Mouse (Mus musculus): ENCODE data around the gene Bcar3. TPM values are rescaled to one million over a fixed set of nuclear protein-coding genes. Genes with fewer than 3 reads are reported as not detected.
"Not testable (repeated sequence)": the region's sequence is repeated elsewhere in the genome, so short reads cannot be mapped to it uniquely, and the experiment has no call there.

Bcar3 gene
- polyA plus RNA-seq, 1 experiment from 2014 or later, result 14.0 TPM

GRCm38 (mm10) chr3:122274241-122275024 lies 19.5 kb upstream of the Bcar3 start, which contains the start of gene Dnttip2:
Gene Dnttip2, plus strand, starts transcription at chr3:122274388.
- ATAC-seq (ENCODE audit: insufficient read depth) (peak; percentile 98), DNase-seq (peak; percentile 99)
- Histone ChIP-seq H3K9me3 (ENCODE audit: low read depth, low read length) (no peaks in the 10 kb centered on the region), H3K27me3 (ENCODE audit: insufficient read depth, low read length) (no peaks in the 10 kb centered on the region), H3K36me3 (ENCODE audit: insufficient read depth) (peaks cover 45% of the 10 kb centered on the region), H3K27ac (ENCODE audit: low read depth) (peak within 1 kb of the TSS; percentile 67; the same call in 1 of the 2 replicates), H3K9ac (peak within 1 kb of the TSS; percentile 94), H3K4me3 (ENCODE audit: low read depth, low read length) (peak within 1 kb of the TSS; percentile 88), H3K4me1 (ENCODE audit: insufficient read depth) (peaks cover 4% of the 10 kb centered on the region; the same call in 1 of the 2 replicates), H3K4me2 (peak within 1 kb of the TSS; percentile 81)
- WGBS, result under 1% methylated on average over 57 of the region's 57 CpGs
- no peak for TF ChIP-seq CTCF (IDR thresholded peaks at IDR 0.05; ENCODE audit: low read depth)

DNA sequence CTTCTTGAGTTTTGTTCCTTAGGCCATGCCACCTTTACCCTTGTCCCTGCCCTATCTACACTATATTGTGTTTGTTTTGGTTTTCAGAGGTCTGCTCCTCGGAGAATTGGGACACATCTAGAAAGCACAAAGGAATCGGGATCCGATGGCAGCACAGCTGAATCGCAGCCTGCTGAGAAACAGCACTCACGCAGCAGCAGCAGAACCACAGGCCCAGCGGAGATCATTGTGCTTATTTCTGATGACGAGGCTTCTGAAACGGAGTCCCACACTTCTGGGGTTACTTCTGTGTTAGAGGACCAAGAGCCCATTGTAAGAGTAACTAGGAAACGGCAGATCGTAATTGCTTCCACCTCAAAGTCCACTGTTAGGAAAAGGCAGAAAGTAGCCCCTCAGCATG lies 18.8 kb upstream of the Bcar3 start:
- WGBS, result 76% methylated on average over 10 of the region's 10 CpGs
- Histone ChIP-seq H3K27ac (ENCODE audit: low read depth) (no peak overlapping the region), H3K27me3 (ENCODE audit: insufficient read depth, low read length) (no peaks in the 10 kb centered on the region), H3K4me1 (ENCODE audit: insufficient read depth) (peaks cover 4% of the 10 kb centered on the region; the same call in 1 of the 2 replicates), H3K9ac (peak overlapping the region; percentile 94), H3K4me3 (ENCODE audit: low read depth, low read length) (peak overlapping the region; percentile 88), H3K4me2 (peak overlapping the region; percentile 81), H3K36me3 (ENCODE audit: insufficient read depth) (peaks cover 51% of the 10 kb centered on the region), H3K9me3 (ENCODE audit: low read depth, low read length) (no peaks in the 10 kb centered on the region)
- TF ChIP-seq CTCF (IDR thresholded peaks at IDR 0.05; ENCODE audit: low read depth), result no peak
- ATAC-seq (ENCODE audit: insufficient read depth), result no peak
- DNase-seq, result no peak

DNA sequence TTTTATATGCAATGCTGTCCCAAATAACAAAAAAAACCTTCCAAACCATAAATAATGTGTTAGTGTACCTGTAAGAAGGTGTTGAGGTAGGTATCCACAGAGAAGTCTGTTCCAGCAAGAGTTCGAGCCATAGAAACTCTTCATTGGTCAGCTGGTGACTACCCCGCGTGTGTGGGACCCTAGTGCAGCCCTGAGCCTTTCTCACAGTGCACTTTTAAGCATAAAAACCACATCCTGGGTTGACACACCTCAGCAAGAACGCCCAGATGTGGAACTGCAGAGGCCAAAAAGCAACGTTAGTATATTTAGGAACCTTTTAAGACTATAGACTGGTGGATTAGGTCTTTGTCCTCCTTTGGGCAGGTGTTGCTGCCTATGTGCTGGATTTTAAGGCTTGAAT lies 6.7 kb upstream of the Bcar3 start:
- Histone ChIP-seq H3K9ac (no peak overlapping the region), H3K27me3 (ENCODE audit: insufficient read depth, low read length) (no peaks in the 10 kb centered on the region), H3K27ac (ENCODE audit: low read depth) (no peak overlapping the region), H3K4me1 (ENCODE audit: insufficient read depth) (peaks cover 6% of the 10 kb centered on the region; the same call in 1 of the 2 replicates), H3K4me3 (ENCODE audit: low read depth, low read length) (no peak overlapping the region), H3K36me3 (ENCODE audit: insufficient read depth) (peaks cover 32% of the 10 kb centered on the region), H3K4me2 (no peak overlapping the region), H3K9me3 (ENCODE audit: low read depth, low read length) (no peaks in the 10 kb centered on the region)
- 79% methylated on average over 5 of the region's 5 CpGs for WGBS
- no peak for ATAC-seq (ENCODE audit: insufficient read depth)
- DNase-seq, result no peak
- TF ChIP-seq CTCF (IDR thresholded peaks at IDR 0.05; ENCODE audit: low read depth), result no peak

DNA sequence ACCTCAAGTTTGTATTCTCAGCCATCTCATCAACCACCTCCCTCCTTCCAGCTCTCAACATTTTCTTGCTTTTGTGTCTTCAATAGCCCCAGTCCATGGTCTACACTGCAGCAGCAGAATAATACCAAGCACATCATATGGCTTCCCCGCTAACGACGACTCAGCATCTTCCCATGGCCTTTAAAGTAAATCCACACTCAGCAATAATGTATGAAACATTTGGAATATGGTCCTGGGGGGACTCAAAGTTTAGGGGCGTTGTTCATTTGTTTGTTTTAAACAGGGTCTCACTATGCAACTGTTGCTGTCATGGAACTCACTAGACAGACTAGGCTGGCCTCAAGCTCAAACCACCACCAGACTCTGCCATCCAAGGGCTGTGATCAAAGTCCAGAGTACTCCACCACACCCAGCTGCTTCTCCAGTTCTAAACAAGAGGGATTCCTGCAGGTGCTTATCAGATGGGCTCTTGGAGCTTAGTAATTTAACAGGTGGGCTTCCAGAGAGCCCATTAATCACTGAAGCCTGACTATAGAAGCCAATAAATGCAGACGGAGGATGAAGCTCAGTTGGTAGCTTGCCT lies 5.2 kb upstream of the Bcar3 start:
- Histone ChIP-seq H3K27me3 (ENCODE audit: insufficient read depth, low read length) (no peaks in the 10 kb centered on the region), H3K27ac (ENCODE audit: low read depth) (no peak overlapping the region), H3K36me3 (ENCODE audit: insufficient read depth) (peaks cover 16% of the 10 kb centered on the region), H3K4me1 (ENCODE audit: insufficient read depth) (peaks cover 6% of the 10 kb centered on the region; the same call in 1 of the 2 replicates), H3K4me2 (no peak overlapping the region), H3K9me3 (ENCODE audit: low read depth, low read length) (no peaks in the 10 kb centered on the region), H3K4me3 (ENCODE audit: low read depth, low read length) (no peak overlapping the region), H3K9ac (no peak overlapping the region)
- 79% methylated on average over 5 of the region's 5 CpGs for WGBS
- no peak for ATAC-seq (ENCODE audit: insufficient read depth)
- no peak for TF ChIP-seq CTCF (IDR thresholded peaks at IDR 0.05; ENCODE audit: low read depth)
- DNase-seq, result no peak

GRCm38 (mm10) chr3:122289344-122289743 lies 4.6 kb upstream of the Bcar3 start:
- WGBS, result 69% methylated on average over 3 of the region's 4 CpGs
- not testable (repeated sequence) for ATAC-seq (ENCODE audit: insufficient read depth); H3K9me3 ChIP-seq (ENCODE audit: low read depth, low read length); H3K27me3 ChIP-seq (ENCODE audit: insufficient read depth, low read length); H3K9ac ChIP-seq; H3K4me3 ChIP-seq (ENCODE audit: low read depth, low read length); H3K27ac ChIP-seq (ENCODE audit: low read depth); DNase-seq; H3K4me1 ChIP-seq (ENCODE audit: insufficient read depth); H3K4me2 ChIP-seq
- peaks cover 10% of the 10 kb centered on the region for H3K36me3 ChIP-seq (ENCODE audit: insufficient read depth)

DNA sequence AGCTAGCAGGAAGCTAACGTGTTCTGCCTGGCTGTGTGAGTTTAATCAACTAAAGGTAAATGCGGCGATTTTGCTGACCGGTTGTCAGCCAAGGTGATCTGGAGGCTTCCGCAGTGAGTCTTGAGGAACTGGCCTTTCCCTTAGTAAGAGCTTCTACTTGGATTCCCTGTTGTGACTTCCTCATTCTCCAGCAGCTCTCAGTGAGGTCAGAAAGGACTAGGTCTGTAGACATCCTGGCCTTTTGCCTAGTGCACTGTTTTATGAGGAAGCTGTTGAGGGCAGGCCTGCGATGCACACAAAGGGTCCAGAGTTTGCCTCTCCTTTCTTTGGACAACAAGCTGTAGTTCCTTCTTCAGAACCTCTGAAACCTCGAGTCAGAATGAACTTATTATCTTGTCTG lies 3.2 kb upstream of the Bcar3 start:
- Histone ChIP-seq H3K9ac (no peak overlapping the region), H3K36me3 (ENCODE audit: insufficient read depth) (no peaks in the 10 kb centered on the region), H3K4me2 (no peak overlapping the region), H3K27me3 (ENCODE audit: insufficient read depth, low read length) (no peaks in the 10 kb centered on the region), H3K9me3 (ENCODE audit: low read depth, low read length) (no peaks in the 10 kb centered on the region), H3K4me3 (ENCODE audit: low read depth, low read length) (no peak overlapping the region), H3K4me1 (ENCODE audit: insufficient read depth) (peaks cover 12% of the 10 kb centered on the region), H3K27ac (ENCODE audit: low read depth) (0 out of 2 replicates have a peak overlapping the region, but pooled peaks have one; percentile 77)
- DNase-seq (peak; percentile 45), ATAC-seq (ENCODE audit: insufficient read depth) (no peak)
- WGBS, result 77% methylated on average over 7 of the region's 7 CpGs
- TF ChIP-seq CTCF (IDR thresholded peaks at IDR 0.05; ENCODE audit: low read depth), result no peak

DNA sequence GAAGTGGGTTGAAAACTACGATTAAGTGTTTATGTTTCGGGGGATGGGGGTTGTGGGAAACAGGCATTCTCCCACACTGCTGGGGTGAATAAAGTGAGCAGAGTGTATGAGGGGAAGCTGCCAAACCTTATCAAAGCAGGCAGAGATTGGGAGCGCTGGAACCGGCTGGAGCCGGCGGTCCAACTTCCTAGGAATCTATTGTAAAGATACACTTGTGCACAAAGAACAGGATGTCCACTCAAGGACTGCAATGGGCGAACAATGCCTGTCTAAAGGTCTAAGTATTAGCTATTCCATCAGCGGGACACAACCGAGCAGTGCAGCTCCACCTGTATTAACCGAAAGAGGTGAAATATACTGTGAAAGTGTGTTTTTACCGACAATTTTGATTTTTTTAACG lies 2.1 kb upstream of the Bcar3 start:
- Histone ChIP-seq H3K4me2 (peak overlapping the region; percentile 84), H3K9me3 (ENCODE audit: low read depth, low read length) (no peaks in the 10 kb centered on the region), H3K4me3 (ENCODE audit: low read depth, low read length) (peak overlapping the region; percentile 92; the same call in 1 of the 2 replicates), H3K27me3 (ENCODE audit: insufficient read depth, low read length) (no peaks in the 10 kb centered on the region), H3K4me1 (ENCODE audit: insufficient read depth) (peaks cover 12% of the 10 kb centered on the region), H3K9ac (peak overlapping the region; percentile 30; the same call in 1 of the 2 replicates), H3K36me3 (ENCODE audit: insufficient read depth) (no peaks in the 10 kb centered on the region), H3K27ac (ENCODE audit: low read depth) (peak overlapping the region; percentile 77)
- ATAC-seq (ENCODE audit: insufficient read depth) (no peak), DNase-seq (peak; percentile 58)
- WGBS, result 30% methylated on average over 12 of the region's 12 CpGs
- no peak for TF ChIP-seq CTCF (IDR thresholded peaks at IDR 0.05; ENCODE audit: low read depth)
